Mouse (Mus musculus) stomach, postnatal 0 days (tissue): Measurements from ENCODE around the gene Maats1.

ENCODE experiments used
- CTCF ChIP-seq: IDR thresholded peaks from 2 replicates; pipeline ENCODE4 v1.5.1; 2016; ENCODE audit warnings: antibody characterized with exemption, low read depth, mild to moderate bottlenecking, moderate library complexity
- EP300 ChIP-seq: optimal IDR thresholded peaks from 2 replicates; pipeline ENCODE3; 2016; ENCODE audit warnings: antibody characterized with exemption

DNA sequence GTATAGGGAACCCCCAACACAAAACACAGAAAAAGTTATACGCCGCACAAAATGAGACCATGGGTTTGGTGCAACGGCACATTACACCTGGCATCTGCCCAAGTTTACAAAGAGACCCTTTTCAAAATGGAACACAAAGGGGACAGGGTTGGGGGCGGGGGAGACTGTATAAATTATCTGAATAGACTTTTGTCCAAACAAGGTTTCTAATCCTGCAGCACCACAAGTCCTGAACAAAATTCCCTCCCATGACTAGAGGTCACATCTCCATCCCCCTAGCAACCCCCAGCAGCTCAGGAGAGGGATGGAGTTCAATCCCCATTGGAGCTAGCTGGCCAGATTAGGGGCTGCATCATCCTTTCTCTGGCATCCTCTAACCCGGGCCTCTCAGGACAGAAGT is 69.5 kb downstream of the Maats1 start:
- TF ChIP-seq CTCF (no peak), EP300 (no peak)
